Mouse (Mus musculus) left cerebral cortex, postnatal 14 days (tissue): ENCODE data around the gene Blvrb. TPM values are rescaled to one million over a fixed set of nuclear protein-coding genes. Genes with fewer than 3 reads are reported as not detected.
"Not testable (repeated sequence)": the region's sequence is repeated elsewhere in the genome, so short reads cannot be mapped to it uniquely, and the experiment has no call there.

ENCODE experiments used
- DNase-seq, 2 experiments: peaks; one replicate each; pipeline ENCODE4 v3.0.0; 2021 to 2022; ENCODE audit warnings: low spot score in 2 of 2, mixed read lengths in 1 of 2
- intact Hi-C: fragments of 180-260 bp; cut with DNase I; formaldehyde crosslinking; loops from one replicate; pipeline ENCODE4 v1.15.1; 2025
- total RNA-seq, 2 experiments: library from RNA; stranded (reverse); gene quantifications; 2 replicates each; pipeline ENCODE4 v1.2.3; 2021

Blvrb gene
- total RNA-seq, 2 experiments from 2014 or later = 11.7 to 13.0 TPM

DNA sequence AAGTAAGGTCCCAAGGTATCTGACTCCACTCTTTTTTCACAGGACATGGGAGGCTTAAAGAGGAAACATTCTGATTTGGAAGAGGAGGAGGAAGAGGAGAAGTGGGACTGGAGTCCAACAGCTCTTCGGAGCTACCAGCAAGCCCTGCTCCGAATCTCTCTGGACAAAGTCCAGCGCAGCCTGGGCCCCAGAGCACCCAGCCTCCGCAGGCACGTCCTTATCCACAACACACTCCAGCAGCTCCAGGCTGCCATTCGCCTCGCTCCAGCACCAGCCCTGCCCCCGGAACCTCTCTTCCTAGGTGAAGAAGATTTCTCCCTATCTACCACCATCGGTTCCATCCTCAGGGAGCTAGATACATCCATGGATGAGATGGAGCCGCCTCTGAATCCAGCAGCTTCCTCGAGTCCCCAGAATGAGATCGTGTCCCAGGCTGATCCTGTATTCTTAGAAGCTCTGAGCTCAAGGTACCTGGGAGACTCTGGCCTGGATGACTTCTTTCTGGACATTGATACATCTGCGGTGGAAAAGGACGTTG is 28.4 kb downstream of the Blvrb start:
- intact Hi-C loops = no loop called here
- no peak for DNase-seq

DNA sequence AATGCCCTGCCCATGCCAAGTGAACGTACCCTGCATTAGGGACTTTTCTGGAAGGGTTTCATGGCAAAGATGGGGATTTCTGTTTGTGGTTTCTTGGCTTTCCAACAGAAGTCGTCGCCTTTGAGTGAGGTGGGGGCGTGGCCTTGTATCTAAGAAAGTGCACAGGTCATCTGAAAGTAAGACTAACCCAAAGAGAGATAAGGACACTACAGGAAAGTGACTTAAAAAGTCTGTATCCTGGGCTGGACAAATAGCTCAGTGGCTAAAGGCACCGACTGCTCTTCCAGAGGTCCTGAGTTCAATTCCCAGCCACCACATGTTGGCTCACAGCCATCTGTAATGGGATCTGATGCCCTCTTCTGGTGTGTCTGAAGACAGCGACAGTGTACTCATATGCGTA is 30.8 kb downstream of the Blvrb start:
- DNase-seq = no peak
- intact Hi-C loops = no loop called here

DNA sequence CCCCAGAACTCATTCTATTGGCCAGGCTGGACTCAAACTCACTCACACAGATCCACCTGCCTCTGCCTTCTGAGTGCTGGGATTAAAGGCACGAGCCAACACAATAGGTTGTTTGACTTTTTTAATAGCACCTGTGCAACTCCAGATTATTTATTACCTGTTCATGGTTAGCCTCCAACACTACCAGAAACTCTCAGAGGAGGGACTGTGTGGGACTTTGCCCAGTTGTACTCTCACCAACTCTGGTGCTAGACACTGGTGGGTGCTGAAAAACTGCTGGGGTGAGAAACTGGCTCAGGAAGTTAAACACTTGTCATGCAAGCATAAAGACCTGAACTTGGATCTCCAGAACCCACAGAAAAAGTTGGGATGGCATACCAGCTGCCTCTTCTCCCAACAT is 32.0 kb downstream of the Blvrb start:
- intact Hi-C loops = no loop called here

DNA sequence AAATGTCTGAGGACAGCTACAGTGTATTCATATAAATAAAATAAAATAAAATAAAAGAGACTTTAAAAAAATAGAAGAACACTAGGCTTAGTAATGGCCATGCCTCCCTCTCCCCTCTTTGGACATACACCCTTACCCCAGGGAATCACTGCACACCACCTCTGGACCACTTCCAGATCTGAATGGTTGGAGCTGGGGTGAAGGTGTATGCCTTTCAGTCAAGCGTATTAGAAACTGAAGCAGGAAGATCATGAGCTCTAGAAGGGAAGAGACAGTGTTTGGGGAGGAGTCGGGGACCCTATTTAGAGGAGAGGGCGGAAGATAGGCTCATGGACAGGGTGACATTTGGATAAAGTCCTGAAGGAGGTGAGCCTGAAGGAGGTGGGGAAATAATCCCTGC is 32.7 kb downstream of the Blvrb start:
- no peak for DNase-seq
- intact Hi-C loops = no loop called here

More for the DNA sequence above, 32.0 kb downstream of the Blvrb start:
- no peak for DNase-seq

DNA sequence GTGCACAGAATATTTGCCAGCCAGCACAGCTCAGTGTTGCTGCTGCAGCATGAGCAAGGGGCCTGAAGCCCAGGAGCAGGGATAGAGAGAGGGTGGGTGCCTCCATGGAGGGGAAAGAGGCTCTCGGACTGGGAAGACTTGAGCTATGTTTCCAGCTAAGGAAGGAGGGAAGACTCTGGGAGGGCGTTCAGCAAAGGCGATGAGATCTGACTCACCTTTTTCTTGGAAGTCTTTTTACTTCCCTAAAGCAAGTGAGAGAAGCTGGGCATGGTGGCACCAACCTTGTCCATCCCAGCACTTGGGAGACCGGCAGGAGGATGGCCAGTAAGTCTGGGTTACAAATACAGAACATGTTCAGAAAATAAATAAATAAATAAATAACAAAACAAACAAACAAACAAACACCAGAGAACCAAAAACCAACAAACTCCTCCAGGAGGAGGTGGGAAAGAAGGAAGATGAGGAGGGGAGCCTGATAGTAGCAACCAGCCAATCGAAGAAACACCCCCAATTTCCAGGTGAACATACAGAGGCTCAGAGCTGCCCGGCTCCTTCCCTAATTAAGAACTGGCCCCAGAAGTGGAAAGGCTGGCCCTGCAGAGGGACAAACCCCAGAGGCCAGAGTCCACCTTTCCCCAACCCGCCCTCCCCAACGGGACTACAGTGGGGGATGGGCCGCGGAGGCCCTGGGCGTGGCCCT is 33.3 kb downstream of the Blvrb start:
- DNase-seq = no peak
- intact Hi-C loops = no loop called here

DNA sequence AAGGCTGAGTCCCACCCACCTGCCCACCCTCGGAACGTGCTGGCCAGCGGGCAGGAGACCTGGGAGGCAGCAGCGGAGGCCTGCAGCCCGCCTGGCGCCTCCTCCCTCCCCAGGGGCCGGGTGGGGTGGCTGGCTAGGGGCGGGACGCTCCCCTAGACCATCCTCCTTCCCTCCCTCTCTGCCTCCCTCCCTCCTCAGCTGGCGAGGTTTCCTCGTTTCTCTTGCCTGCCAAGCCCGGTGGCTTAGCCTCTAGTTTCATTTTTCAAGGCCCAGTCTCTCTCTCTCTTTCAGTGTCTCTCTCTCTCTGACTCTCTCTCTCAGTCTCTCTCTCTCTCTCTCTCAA is 33.8 kb downstream of the Blvrb start:
- intact Hi-C loops = no loop called here
- peak; percentile 51 to 54 for DNase-seq

DNA sequence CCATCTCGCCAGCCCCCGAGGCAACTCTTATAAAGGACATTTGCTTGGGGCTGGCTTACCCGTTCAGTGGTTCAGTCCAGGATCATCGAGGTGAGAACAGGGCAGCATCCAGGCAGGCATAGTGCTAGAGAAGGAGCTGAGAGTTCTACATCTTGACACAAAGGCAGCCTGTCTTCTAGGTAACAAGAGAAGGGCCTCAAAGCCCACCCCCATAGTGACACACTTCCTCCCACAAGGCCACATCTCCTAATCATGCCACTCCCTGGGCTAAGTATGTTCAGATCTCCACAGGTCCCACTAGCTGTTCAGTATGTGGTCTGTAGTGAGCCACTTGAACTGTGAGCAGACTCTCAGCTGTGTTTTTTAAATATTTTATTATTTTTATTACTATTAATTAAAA is 36.1 kb downstream of the Blvrb start:
- no peak for DNase-seq
- intact Hi-C loops = no loop called here

DNA sequence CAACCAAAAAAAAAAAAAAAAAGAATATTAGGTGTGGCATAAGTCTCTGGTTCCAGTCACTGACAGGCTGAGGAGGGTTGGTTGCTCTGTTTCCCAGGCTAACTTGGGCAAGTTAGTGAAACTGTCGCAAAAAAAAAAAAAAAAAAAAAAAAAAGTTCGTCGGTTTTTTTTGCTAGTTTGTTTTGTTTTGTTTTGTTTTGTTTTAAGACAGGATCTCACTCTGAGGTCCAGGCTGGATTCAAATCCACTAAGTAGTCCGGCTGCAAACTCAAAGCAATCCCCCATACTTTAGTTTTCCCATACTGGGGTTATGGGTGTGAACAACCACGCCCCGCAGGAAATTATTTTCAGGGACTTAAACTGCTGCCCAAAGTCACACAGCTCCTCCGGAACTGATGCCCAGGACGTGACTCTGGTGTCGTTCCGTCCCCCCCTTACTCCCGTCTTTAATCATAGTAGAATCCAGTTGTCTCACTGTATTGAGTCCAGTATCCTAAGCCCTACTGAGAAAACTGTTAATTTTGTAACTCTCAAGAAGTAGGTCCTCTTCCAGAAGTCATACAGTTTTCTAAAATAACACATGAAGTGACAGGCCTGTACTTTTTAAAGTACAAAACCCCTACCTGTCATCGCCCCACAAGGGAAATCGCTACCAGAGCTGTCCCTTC is 38.5 kb downstream of the Blvrb start:
- DNase-seq = no peak
- intact Hi-C loops = no loop called here

DNA sequence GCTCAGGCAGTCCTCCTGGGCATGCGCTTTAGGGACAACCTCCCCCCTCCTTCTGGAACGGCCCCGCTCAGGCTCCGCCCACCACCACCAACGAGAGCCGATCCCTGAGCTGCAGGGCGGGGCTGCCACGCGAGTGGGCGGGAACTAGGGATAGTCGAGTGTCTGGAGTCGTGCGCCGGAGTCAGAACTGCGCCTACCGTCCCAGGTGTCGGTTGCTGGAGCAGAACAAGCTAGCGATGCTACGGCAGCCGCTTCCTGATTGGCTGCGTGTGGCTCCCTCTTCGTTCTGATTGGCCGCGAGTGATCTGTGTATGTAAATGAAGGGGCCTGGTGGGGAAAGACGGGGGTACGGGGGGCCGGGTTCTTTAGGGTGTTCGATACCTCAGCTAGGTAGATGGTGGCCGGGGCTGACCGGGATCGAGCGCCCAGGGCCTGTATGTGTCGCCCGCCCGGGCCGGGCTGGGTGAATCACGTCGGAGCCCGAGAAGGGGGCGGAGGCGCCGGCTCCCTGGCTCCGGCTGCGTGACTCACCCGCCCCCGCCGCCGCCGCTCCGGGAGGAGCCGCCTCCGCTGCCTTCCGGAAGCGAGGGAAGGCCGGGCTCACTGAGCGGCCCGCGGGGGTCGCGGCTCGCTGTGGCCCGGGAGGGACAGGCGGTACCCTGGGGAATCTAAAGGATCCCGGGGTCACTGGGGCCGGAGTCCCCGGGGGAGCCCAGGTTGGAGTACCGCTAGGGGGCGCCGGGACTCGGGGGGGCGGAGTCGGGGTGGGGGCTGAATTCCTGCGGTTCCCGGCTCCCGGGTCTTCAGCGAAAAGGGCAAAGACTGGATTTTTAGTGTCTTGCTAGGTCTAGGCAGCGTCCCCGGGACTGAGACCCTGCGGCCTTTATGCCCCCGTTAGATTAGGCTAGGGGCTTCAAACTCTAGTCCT is 39.3 kb downstream of the Blvrb start, which contains the start of gene Sertad1:
Gene Sertad1 (plus strand): TSS at position 141 of the 928 bp plus-strand sequence.
- intact Hi-C loops = no loop called here
- peak; percentile 99 to 100 for DNase-seq

DNA sequence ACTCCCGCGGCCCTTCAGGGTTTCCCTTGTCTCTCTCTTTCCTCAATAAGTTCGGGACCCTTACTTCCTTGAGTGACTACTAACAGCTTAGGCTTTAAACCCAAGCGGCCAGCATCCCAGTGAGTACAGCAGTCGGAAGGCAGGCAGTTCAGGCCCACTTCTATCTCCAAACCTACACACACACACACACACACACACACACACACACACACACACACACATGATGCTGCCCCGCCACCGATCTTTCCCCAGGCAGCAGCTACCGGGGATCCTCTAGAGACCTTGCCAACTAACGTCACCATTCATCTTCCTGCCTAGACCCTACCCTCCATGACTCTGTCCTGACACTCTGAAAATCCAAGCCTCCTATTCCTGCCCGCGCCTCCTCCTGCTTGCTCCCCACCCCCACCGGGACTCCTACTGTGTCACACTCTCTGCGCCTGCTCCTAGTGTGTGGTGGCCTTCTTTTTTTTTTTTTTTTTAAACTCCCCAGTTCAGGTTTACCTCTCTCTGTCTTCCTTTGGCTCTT is 40.0 kb downstream of the Blvrb start:
- peak; percentile 59 to 79 for DNase-seq
- intact Hi-C loops = no loop called here

DNA sequence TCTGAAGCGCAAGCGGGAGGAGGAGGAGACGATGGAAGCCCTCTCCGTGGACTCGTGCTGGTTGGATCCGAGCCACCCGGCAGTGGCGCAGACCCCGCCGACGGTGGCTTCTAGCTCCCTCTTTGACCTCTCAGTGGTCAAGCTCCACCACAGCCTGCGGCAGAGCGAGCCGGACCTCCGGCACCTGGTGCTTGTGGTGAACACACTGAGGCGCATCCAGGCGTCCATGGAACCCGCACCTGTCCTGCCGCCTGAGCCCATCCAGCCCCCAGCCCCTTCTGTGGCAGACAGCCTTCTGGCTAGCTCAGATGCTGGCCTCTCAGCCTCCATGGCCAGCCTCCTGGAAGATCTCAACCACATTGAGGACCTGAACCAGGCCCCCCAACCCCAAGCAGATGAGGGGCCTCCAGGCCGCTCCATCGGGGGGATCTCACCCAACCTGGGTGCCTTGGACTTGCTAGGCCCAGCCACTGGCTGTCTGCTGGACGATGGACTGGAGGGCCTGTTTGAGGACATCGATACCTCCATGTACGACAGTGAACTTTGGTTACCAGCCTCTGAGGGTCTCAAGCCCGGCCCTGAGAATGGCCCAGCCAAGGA is 41.6 kb downstream of the Blvrb start:
- intact Hi-C loops = no loop called here
- no peak for DNase-seq

DNA sequence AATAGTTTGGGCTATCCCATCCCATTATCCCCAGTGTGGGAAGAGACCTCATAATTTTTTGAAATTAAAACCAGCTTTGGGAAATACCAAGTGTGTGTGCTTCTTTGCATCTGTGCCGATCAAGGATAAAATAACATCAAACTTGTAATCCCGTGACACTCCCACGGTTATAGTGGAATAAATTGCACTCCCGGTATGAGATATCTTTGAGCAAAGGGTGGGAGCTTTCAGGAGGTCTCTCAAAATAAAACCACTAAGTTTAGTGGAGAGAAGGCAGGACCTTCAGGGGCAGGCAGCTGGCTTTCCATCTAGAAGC is 42.4 kb downstream of the Blvrb start:
- intact Hi-C loops = no loop called here

DNA sequence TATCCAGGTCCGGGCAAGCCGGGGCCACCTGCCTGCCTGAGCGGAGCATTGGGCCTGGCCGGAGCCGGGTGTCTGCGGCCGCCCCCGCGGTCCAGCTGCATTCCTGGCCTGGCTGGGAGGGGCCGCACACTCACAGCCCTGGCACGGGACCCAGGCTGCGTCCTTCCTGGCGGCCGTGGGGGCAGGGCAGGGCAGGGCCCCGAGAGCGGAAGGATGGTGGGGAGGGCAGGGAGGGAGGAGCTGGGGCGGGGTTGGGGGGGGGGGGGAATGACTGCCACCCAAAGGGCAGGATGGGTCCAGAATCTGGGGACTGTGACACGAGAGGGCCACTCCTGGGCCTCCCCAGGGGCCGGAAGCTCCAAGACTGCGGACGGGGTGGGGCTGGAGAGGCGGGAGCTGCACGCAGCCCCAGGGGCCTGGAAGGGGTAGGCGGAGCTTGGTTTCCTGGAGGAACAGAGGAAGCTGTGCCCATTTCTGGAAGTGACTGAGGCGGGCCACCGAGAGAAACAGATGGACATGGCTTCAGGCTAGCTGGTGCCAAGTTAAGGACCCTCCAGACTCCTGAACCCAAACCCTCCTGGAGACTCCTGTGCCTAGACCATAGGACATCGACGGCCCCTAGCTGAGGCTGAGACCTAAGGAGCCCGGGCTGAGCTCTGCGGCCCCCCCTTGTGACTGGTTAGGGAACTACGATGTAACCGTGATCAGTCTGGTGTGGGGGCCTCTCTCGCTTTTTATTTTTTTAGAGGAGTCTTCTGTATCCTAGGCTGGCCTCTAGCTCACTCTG is 43.0 kb downstream of the Blvrb start:
- DNase-seq = peak; percentile 77 to 78
- intact Hi-C loops = no loop called here

More for the DNA sequence above, 42.4 kb downstream of the Blvrb start:
- peak in 1 of 2 experiments; percentile 66 for DNase-seq

DNA sequence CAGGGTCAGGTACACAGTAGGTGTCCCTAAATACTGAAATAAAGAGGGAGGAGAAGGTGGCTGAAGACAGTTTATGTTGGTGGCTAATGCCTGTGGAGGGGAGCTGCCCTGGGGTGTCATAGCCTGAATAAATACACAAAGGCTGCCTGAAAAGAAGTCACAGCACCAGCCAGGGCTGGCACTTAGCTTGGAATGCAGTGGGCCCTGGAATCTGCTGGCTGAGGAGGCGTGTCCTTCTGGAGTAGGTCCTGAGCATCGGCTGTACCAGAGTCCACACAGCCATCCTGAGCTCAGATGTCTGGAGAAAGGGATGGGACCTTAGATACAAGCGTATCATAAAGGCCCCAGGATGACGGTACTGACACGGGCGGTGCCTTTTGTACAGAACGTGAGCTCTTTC is 44.1 kb downstream of the Blvrb start:
- intact Hi-C loops = no loop called here
- DNase-seq = no peak

DNA sequence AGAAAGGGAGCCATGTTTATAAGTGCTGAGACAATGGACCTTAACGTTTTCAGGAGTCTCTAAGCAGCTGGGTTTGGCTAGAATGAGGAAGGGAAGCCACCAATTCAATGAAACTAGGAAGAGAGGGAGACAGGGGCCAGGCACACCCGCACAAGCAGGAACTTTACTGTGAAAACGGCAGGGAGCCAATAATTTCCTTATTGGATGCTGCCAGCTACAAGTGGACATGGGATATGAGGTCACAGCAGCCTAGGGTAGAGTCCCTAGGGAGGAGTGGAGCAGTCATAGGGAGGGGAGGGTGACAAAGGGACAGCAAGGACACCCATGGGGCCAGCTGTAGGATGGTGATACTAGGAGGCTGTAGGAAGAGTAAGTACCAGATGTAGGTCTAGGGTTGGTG is 45.2 kb downstream of the Blvrb start:
- no peak for DNase-seq
- intact Hi-C loops = no loop called here

DNA sequence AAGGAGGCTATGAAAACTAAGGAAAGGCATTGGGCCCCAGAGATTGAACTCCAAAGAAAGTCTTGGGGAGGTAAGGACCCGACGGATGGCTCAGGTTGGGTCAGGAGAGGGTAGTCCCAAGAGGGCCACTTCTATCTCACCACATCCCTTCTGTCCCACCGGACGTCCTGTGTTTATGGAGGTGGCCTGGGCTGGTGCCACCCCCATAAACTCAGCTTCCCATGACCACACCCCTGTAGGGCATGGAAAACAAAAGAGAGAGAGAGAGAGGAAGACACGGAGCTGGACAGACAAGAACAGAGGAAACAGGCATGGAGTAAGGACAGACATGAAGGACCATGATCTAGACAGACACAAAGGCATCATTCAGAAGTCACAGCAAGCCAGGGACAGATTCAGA is 45.7 kb downstream of the Blvrb start:
- intact Hi-C loops = no loop called here
- no peak for DNase-seq

DNA sequence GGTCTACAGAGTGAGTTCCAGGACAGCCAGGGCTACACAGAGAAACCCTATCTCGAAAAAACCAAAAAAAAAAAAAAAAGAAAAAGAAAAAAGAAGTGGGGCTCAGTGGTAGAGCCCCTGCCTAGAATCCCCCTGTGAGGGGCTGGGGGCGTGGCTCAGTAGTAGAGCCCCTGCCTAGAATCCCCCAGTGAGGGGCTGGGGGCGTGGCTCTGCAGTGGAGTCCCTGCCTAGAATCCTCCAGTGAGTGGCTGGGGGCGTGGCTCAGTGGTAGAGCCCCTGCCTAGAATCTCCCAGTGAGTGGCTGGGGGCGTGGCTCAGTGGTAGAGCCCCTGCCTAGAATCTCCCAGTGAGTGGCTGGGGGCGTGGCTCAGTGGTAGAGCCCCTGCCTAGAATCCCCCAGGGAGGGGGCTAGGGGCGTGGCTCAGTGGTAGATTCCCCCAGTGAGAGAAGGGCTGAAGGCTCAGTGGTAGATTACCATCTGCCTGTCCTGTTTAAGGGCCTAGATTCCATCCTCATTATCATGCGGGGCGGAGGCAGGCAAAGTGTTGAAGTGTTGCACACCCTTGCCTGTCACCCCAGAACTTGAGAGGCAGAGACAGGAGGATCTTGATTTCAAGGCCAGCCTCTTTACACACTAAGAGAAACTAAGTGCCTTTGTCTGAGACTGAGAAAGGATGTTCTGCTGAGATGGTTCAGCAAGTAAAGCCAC is 47.0 kb downstream of the Blvrb start:
- DNase-seq, intact Hi-C loops: not testable (repeated sequence)

DNA sequence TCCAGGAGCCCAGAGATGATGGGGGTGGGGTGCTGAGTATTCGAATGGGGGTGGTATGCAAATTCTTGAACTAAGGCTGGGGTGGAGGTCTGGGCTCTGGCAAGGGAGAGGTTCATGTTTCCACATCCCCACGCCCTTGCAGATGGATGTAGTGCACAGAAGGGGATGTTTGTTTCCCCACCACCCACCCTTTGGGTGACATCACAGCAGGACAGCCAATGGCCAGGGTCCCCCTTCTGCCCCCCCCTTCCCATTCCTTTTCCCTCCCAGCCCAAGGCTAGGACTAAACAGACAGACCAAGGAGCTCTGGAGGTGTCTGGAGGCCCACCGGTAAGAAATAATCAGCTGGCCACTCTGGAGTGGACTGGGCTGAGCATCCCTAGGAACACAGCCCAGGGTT is 51.3 kb downstream of the Blvrb start, which contains the start of gene Prx:
Gene Prx (plus strand): TSS at position 289 of the 400 bp plus-strand sequence.
- no peak for DNase-seq
- intact Hi-C loops = no loop called here
